Mouse (Mus musculus): ENCODE measurements around the gene Doc2g. TPM values are rescaled to one million over a fixed set of nuclear protein-coding genes. Genes with fewer than 3 reads are reported as not detected.
"Not testable (repeated sequence)": the region's sequence is repeated elsewhere in the genome, so short reads cannot be mapped to it uniquely, and the experiment has no call there.

Doc2g gene
- polyA plus RNA-seq, 1 experiment from 2014 or later = 4.1 TPM

GRCm38 (mm10) chr19:4032668-4033067, 29.6 kb downstream of the Doc2g start:
- no peak overlapping the region for H3K4me2 ChIP-seq (ENCODE audit: low read depth, severe bottlenecking)
- H3K4me3 ChIP-seq (ENCODE audit: low read depth, low read length) = no peak overlapping the region
- no peak overlapping the region for H3K9ac ChIP-seq (ENCODE audit: low read length)
- H3K27me3 ChIP-seq (ENCODE audit: control insufficient read depth, insufficient read depth, low read length) = no peaks in the 10 kb centered on the region
- 73% methylated on average over 7 of the region's 7 CpGs for WGBS
- ATAC-seq (ENCODE audit: insufficient number of reproducible peaks, low FRiP score, low TSS enrichment, low read depth) (no peak), DNase-seq (ENCODE audit: low spot score) (no peak)
- no peaks in the 10 kb centered on the region for H3K9me3 ChIP-seq (ENCODE audit: control insufficient read depth, low read length)
- H3K27ac ChIP-seq (replicated peaks; ENCODE audit: low read depth, low read length) = no peak overlapping the region
- H3K4me1 ChIP-seq (ENCODE audit: control insufficient read depth, insufficient read depth, low read length) = no peaks in the 10 kb centered on the region
- no peaks in the 10 kb centered on the region for H3K36me3 ChIP-seq (ENCODE audit: control insufficient read depth, insufficient read depth, low read length)

GRCm38 (mm10) chr19:4033298-4033697, 30.2 kb downstream of the Doc2g start:
- H3K4me2 ChIP-seq (ENCODE audit: low read depth, severe bottlenecking) = no peak overlapping the region
- no peak overlapping the region for H3K9ac ChIP-seq (ENCODE audit: low read length)
- no peak overlapping the region for H3K4me3 ChIP-seq (ENCODE audit: low read depth, low read length)
- H3K27ac ChIP-seq (replicated peaks; ENCODE audit: low read depth, low read length) = no peak overlapping the region
- 94% methylated on average over 3 of the region's 3 CpGs for WGBS
- no peaks in the 10 kb centered on the region for H3K9me3 ChIP-seq (ENCODE audit: control insufficient read depth, low read length)
- no peaks in the 10 kb centered on the region for H3K27me3 ChIP-seq (ENCODE audit: control insufficient read depth, insufficient read depth, low read length)
- no peaks in the 10 kb centered on the region for H3K4me1 ChIP-seq (ENCODE audit: control insufficient read depth, insufficient read depth, low read length)
- no peaks in the 10 kb centered on the region for H3K36me3 ChIP-seq (ENCODE audit: control insufficient read depth, insufficient read depth, low read length)
- DNase-seq (ENCODE audit: low spot score) = no peak
- ATAC-seq (ENCODE audit: insufficient number of reproducible peaks, low FRiP score, low TSS enrichment, low read depth) = no peak

- Histone ChIP-seq H3K9me3 (ENCODE audit: control insufficient read depth, low read length) (no peaks in the 10 kb centered on the region), H3K4me2 (ENCODE audit: low read depth, severe bottlenecking) (no peak overlapping the region), H3K9ac (ENCODE audit: low read length) (no peak overlapping the region), H3K36me3 (ENCODE audit: control insufficient read depth, insufficient read depth, low read length) (no peaks in the 10 kb centered on the region), H3K4me1 (ENCODE audit: control insufficient read depth, insufficient read depth, low read length) (no peaks in the 10 kb centered on the region), H3K27ac (replicated peaks; ENCODE audit: low read depth, low read length) (no peak overlapping the region), H3K27me3 (ENCODE audit: control insufficient read depth, insufficient read depth, low read length) (no peaks in the 10 kb centered on the region), H3K4me3 (ENCODE audit: low read depth, low read length) (no peak overlapping the region)
- DNase-seq (ENCODE audit: low spot score) (no peak), ATAC-seq (ENCODE audit: insufficient number of reproducible peaks, low FRiP score, low TSS enrichment, low read depth) (no peak)
- 71% methylated on average over 5 of the region's 5 CpGs for WGBS
Observed at GRCm38 (mm10) chr19:4033742-4034141, 30.6 kb downstream of the Doc2g start.

- Histone ChIP-seq H3K27me3 (ENCODE audit: control insufficient read depth, insufficient read depth, low read length) (no peaks in the 10 kb centered on the region), H3K4me1 (ENCODE audit: control insufficient read depth, insufficient read depth, low read length) (no peaks in the 10 kb centered on the region), H3K27ac (replicated peaks; ENCODE audit: low read depth, low read length) (no peak overlapping the region), H3K4me3 (ENCODE audit: low read depth, low read length) (no peak overlapping the region), H3K9me3 (ENCODE audit: control insufficient read depth, low read length) (no peaks in the 10 kb centered on the region), H3K9ac (ENCODE audit: low read length) (no peak overlapping the region), H3K4me2 (ENCODE audit: low read depth, severe bottlenecking) (no peak overlapping the region), H3K36me3 (ENCODE audit: control insufficient read depth, insufficient read depth, low read length) (no peaks in the 10 kb centered on the region)
- no peak for ATAC-seq (ENCODE audit: insufficient number of reproducible peaks, low FRiP score, low TSS enrichment, low read depth)
- no peak for DNase-seq (ENCODE audit: low spot score)
- WGBS = 74% methylated on average over 12 of the region's 12 CpGs
Observed at GRCm38 (mm10) chr19:4036327-4037045, 33.4 kb downstream of the Doc2g start.

GRCm38 (mm10) chr19:4037154-4037787, 34.2 kb downstream of the Doc2g start:
- Histone ChIP-seq H3K27ac (replicated peaks; ENCODE audit: low read depth, low read length) (peak overlapping the region; percentile 22; the same call in 1 of the 2 replicates), H3K4me3 (ENCODE audit: low read depth, low read length) (peak overlapping the region; percentile 67), H3K4me2 (ENCODE audit: low read depth, severe bottlenecking) (peak overlapping the region; percentile 76), H3K9ac (ENCODE audit: low read length) (peak overlapping the region; percentile 88)
- not testable (repeated sequence) for DNase-seq (ENCODE audit: low spot score); H3K9me3 ChIP-seq (ENCODE audit: control insufficient read depth, low read length); H3K27me3 ChIP-seq (ENCODE audit: control insufficient read depth, insufficient read depth, low read length); H3K36me3 ChIP-seq (ENCODE audit: control insufficient read depth, insufficient read depth, low read length); H3K4me1 ChIP-seq (ENCODE audit: control insufficient read depth, insufficient read depth, low read length)
- 30% methylated on average over 7 of the region's 8 CpGs for WGBS
- ATAC-seq (ENCODE audit: insufficient number of reproducible peaks, low FRiP score, low TSS enrichment, low read depth) = 0 out of 2 replicates have a peak, but pooled peaks have one; percentile 18

GRCm38 (mm10) chr19:4037788-4038232, 34.7 kb downstream of the Doc2g start, which contains the start of gene Gstp1:
TSS of gene Gstp1 (minus strand) at chr19:4037985.
- peak within 1 kb of the TSS; percentile 88 for H3K9ac ChIP-seq (ENCODE audit: low read length)
- peak within 1 kb of the TSS; percentile 67 for H3K4me3 ChIP-seq (ENCODE audit: low read depth, low read length)
- no peaks in the 10 kb centered on the region for H3K9me3 ChIP-seq (ENCODE audit: control insufficient read depth, low read length)
- no peaks in the 10 kb centered on the region for H3K36me3 ChIP-seq (ENCODE audit: control insufficient read depth, insufficient read depth, low read length)
- DNase-seq (ENCODE audit: low spot score) = peak; percentile 87
- H3K27me3 ChIP-seq (ENCODE audit: control insufficient read depth, insufficient read depth, low read length) = no peaks in the 10 kb centered on the region
- under 1% methylated on average over 26 of the region's 26 CpGs for WGBS
- peak within 1 kb of the TSS; percentile 76 for H3K4me2 ChIP-seq (ENCODE audit: low read depth, severe bottlenecking)
- peak within 1 kb of the TSS; percentile 22; the same call in 1 of the 2 replicates for H3K27ac ChIP-seq (replicated peaks; ENCODE audit: low read depth, low read length)
- H3K4me1 ChIP-seq (ENCODE audit: control insufficient read depth, insufficient read depth, low read length) = no peaks in the 10 kb centered on the region
- ATAC-seq (ENCODE audit: insufficient number of reproducible peaks, low FRiP score, low TSS enrichment, low read depth) = peak; percentile 63; the same call in 1 of the 2 replicates

GRCm38 (mm10) chr19:4040941-4041340, 37.8 kb downstream of the Doc2g start:
- ATAC-seq (ENCODE audit: insufficient number of reproducible peaks, low FRiP score, low TSS enrichment, low read depth); DNase-seq (ENCODE audit: low spot score); H3K36me3 ChIP-seq (ENCODE audit: control insufficient read depth, insufficient read depth, low read length); H3K27me3 ChIP-seq (ENCODE audit: control insufficient read depth, insufficient read depth, low read length); H3K4me1 ChIP-seq (ENCODE audit: control insufficient read depth, insufficient read depth, low read length); H3K4me3 ChIP-seq (ENCODE audit: low read depth, low read length); H3K9ac ChIP-seq (ENCODE audit: low read length); H3K27ac ChIP-seq (replicated peaks; ENCODE audit: low read depth, low read length); H3K4me2 ChIP-seq (ENCODE audit: low read depth, severe bottlenecking); H3K9me3 ChIP-seq (ENCODE audit: control insufficient read depth, low read length): not testable (repeated sequence)
- 88% methylated on average over 5 of the region's 5 CpGs for WGBS

- H3K9me3 ChIP-seq (ENCODE audit: control insufficient read depth, low read length); H3K27me3 ChIP-seq (ENCODE audit: control insufficient read depth, insufficient read depth, low read length); H3K27ac ChIP-seq (replicated peaks; ENCODE audit: low read depth, low read length); H3K4me1 ChIP-seq (ENCODE audit: control insufficient read depth, insufficient read depth, low read length); H3K36me3 ChIP-seq (ENCODE audit: control insufficient read depth, insufficient read depth, low read length); H3K4me2 ChIP-seq (ENCODE audit: low read depth, severe bottlenecking); H3K9ac ChIP-seq (ENCODE audit: low read length); DNase-seq (ENCODE audit: low spot score); H3K4me3 ChIP-seq (ENCODE audit: low read depth, low read length); ATAC-seq (ENCODE audit: insufficient number of reproducible peaks, low FRiP score, low TSS enrichment, low read depth): not testable (repeated sequence)
- WGBS = 86% methylated on average over 3 of the region's 4 CpGs
Observed at GRCm38 (mm10) chr19:4041500-4041899, 38.4 kb downstream of the Doc2g start.

Data from limb, embryonic 11.5 days (tissue).